Mouse (Mus musculus): ENCODE results near the gene Banp.

The Banp gene

GRCm38 (mm10) chr8:121926266-121926665 is 23.3 kb upstream of the Banp start:
- no peak for DNase-seq (ENCODE audit: low read depth, low spot score)

- DNase-seq (ENCODE audit: low read depth, low spot score) = peak; percentile 80
Observed at GRCm38 (mm10) chr8:121927316-121927715, 22.2 kb upstream of the Banp start.

GRCm38 (mm10) chr8:121930047-121930446 is 19.5 kb upstream of the Banp start:
- DNase-seq (ENCODE audit: low read depth, low spot score) = no peak

GRCm38 (mm10) chr8:121931571-121931970 is 18.0 kb upstream of the Banp start:
- DNase-seq (ENCODE audit: low read depth, low spot score) = peak; percentile 75

GRCm38 (mm10) chr8:121932026-121932667 is 17.4 kb upstream of the Banp start:
- DNase-seq (ENCODE audit: low read depth, low spot score) = no peak

GRCm38 (mm10) chr8:121932668-121933520 is 16.7 kb upstream of the Banp start:
- peak; percentile 40 for DNase-seq (ENCODE audit: low read depth, low spot score)

GRCm38 (mm10) chr8:121934506-121934905 is 15.0 kb upstream of the Banp start:
- DNase-seq (ENCODE audit: low read depth, low spot score) = peak; percentile 53

GRCm38 (mm10) chr8:121934923-121935322 is 14.6 kb upstream of the Banp start:
- no peak for DNase-seq (ENCODE audit: low read depth, low spot score)

- DNase-seq (ENCODE audit: low read depth, low spot score) = peak; percentile 74
Observed at GRCm38 (mm10) chr8:121935341-121936294, 13.9 kb upstream of the Banp start.

GRCm38 (mm10) chr8:121936391-121936790 is 13.2 kb upstream of the Banp start:
- no peak for DNase-seq (ENCODE audit: low read depth, low spot score)

GRCm38 (mm10) chr8:121938732-121939131 is 10.8 kb upstream of the Banp start:
- no peak for DNase-seq (ENCODE audit: low read depth, low spot score)

GRCm38 (mm10) chr8:121943057-121943540 is 6.5 kb upstream of the Banp start:
- no peak for DNase-seq (ENCODE audit: low read depth, low spot score)

GRCm38 (mm10) chr8:121943716-121944115 is 5.8 kb upstream of the Banp start:
- DNase-seq (ENCODE audit: low read depth, low spot score) = no peak

- DNase-seq (ENCODE audit: low read depth, low spot score) = no peak
Observed at GRCm38 (mm10) chr8:121944831-121945230, 4.7 kb upstream of the Banp start, which contains the start of gene Car5a. Car5a (minus strand) TSS chr8:121944904.

- no peak for DNase-seq (ENCODE audit: low read depth, low spot score)
Observed at GRCm38 (mm10) chr8:121946351-121946750, 3.2 kb upstream of the Banp start.

- DNase-seq (ENCODE audit: low read depth, low spot score) = no peak
Observed at GRCm38 (mm10) chr8:121947047-121947752, 2.4 kb upstream of the Banp start.

- DNase-seq (ENCODE audit: low read depth, low spot score) = peak; percentile 96
Observed at GRCm38 (mm10) chr8:121947753-121948141, 1.8 kb upstream of the Banp start.

- peak; percentile 43 for DNase-seq (ENCODE audit: low read depth, low spot score)
Observed at GRCm38 (mm10) chr8:121948321-121949145, 1.0 kb upstream of the Banp start.

- DNase-seq (ENCODE audit: low read depth, low spot score) = peak; percentile 99
Observed at GRCm38 (mm10) chr8:121949941-121950748, 595 bp downstream of the Banp start.
